ENCODE assay signal across 34 mouse cellular contexts in genomic region chr6:144761902-144762301, GRCm38 (mm10).
"Had no signal": no experiment of that assay in that cellular context is flagged by ENCODE, and none has a peak within 500 bp of the region (broad histone marks: within the 10 kb centered on the region; RNA-seq: fewer than 3 reads in every experiment).

No protein-coding gene starts in this region.

- H3K36me3 ChIP-seq: heart, embryonic 10.5 days; heart, embryonic 12.5 days; heart, embryonic 13.5 days; heart, embryonic 15.5 days; hindbrain, embryonic 10.5 days; hindbrain, embryonic 12.5 days; hindbrain, embryonic 13.5 days; hindbrain, embryonic 15.5 days; intestine, embryonic 15.5 days; kidney, embryonic 15.5 days had no signal

- DNase-seq: heart, postnatal 10 days; heart, postnatal 14 days; heart, postnatal 36 days; heart, postnatal 4 days; kidney, adult 11 months; kidney, adult 18-20 months; kidney, adult 2 months; kidney, adult 8-10 months; kidney, adult 9 months; kidney, postnatal 10 days; kidney, postnatal 14 days; kidney, postnatal 25 days; kidney, postnatal 36 days; kidney, postnatal 4 days; layer of hippocampus, adult 9-11 months; layer of hippocampus, postnatal 36 days had no signal

- H3K27me3 ChIP-seq: hindbrain, embryonic 12.5 days; hindbrain, embryonic 13.5 days; hindbrain, embryonic 15.5 days; intestine, embryonic 15.5 days; kidney, embryonic 15.5 days had no signal

- H3K4me2 ChIP-seq: heart, embryonic 12.5 days; heart, embryonic 13.5 days; heart, embryonic 15.5 days; hindbrain, embryonic 12.5 days; hindbrain, embryonic 13.5 days; hindbrain, embryonic 14.5 days; hindbrain, embryonic 15.5 days; intestine, embryonic 15.5 days; kidney, embryonic 15.5 days had no signal

- H3K4me3 ChIP-seq: heart, embryonic 10.5 days; heart, embryonic 12.5 days; heart, embryonic 13.5 days; heart, embryonic 15.5 days; hindbrain, embryonic 10.5 days; hindbrain, embryonic 12.5 days; hindbrain, embryonic 13.5 days; hindbrain, embryonic 15.5 days; intestine, embryonic 15.5 days; kidney, embryonic 15.5 days; layer of hippocampus, adult 2 months had no signal

- H3K9me3 ChIP-seq: heart, embryonic 10.5 days; heart, embryonic 12.5 days; heart, embryonic 13.5 days; heart, embryonic 15.5 days; hindbrain, embryonic 10.5 days; hindbrain, embryonic 12.5 days; hindbrain, embryonic 13.5 days; hindbrain, embryonic 15.5 days; intestine, embryonic 15.5 days; kidney, embryonic 15.5 days had no signal

- H3K4me1 ChIP-seq: heart, embryonic 12.5 days; heart, embryonic 13.5 days; hindbrain, embryonic 15.5 days; intestine, embryonic 15.5 days had no signal

- ATAC-seq: hindbrain, embryonic 16.5 days; hindbrain, postnatal 0 days; inflammation-experienced regulatory T-cells, adult 6 months; intestine, embryonic 15.5 days; intestine, embryonic 16.5 days; intestine, postnatal 0 days had no signal

- H3K27ac ChIP-seq: heart, embryonic 10.5 days; heart, embryonic 13.5 days; heart, embryonic 15.5 days; hindbrain, embryonic 10.5 days; hindbrain, embryonic 12.5 days; hindbrain, embryonic 13.5 days; hindbrain, embryonic 14.5 days; hindbrain, embryonic 15.5 days; hindbrain, postnatal 0 days; intestine, embryonic 15.5 days; kidney, embryonic 15.5 days; kidney, postnatal 0 days; layer of hippocampus, adult 2 months had no signal

- H3K9ac ChIP-seq: heart, embryonic 12.5 days; heart, embryonic 13.5 days; heart, embryonic 15.5 days; hindbrain, embryonic 12.5 days; hindbrain, embryonic 13.5 days; hindbrain, embryonic 14.5 days; hindbrain, embryonic 15.5 days; intestine, embryonic 15.5 days; kidney, embryonic 15.5 days had no signal
